Mouse (Mus musculus) thymus, postnatal 4 days (tissue): ENCODE measurements at regions not wholly inside any gene's neighbourhood (a gene's known extent, or its start where the extent isn't known, plus 50 kb on each side); places are given as distances from the start of the nearest gene placed in this dataset.

ENCODE experiments used
- DNase-seq: peaks from one replicate; pipeline ENCODE4 v3.0.0; 2021

GRCm38 (mm10) chr3:128110406-128110805 lies 214.3 kb upstream of the Fam241a start:
- DNase-seq = no peak

GRCm38 (mm10) chr3:128104516-128104915 lies 208.4 kb upstream of the Fam241a start:
- no peak for DNase-seq

GRCm38 (mm10) chr3:128093046-128093445 lies 196.9 kb upstream of the Fam241a start:
- no peak for DNase-seq

- peak; percentile 61 for DNase-seq
Measured at GRCm38 (mm10) chr3:128088207-128088606, 192.1 kb upstream of the Fam241a start.

GRCm38 (mm10) chr3:128087163-128087562 lies 191.0 kb upstream of the Fam241a start:
- DNase-seq = no peak

- DNase-seq = no peak
Measured at GRCm38 (mm10) chr3:128082463-128082862, 186.3 kb upstream of the Fam241a start.

GRCm38 (mm10) chr3:128081430-128081829 lies 185.3 kb upstream of the Fam241a start:
- DNase-seq = no peak

GRCm38 (mm10) chr3:128067861-128068260 lies 171.7 kb upstream of the Fam241a start:
- no peak for DNase-seq

- DNase-seq = no peak
Measured at GRCm38 (mm10) chr3:128054031-128054430, 157.9 kb upstream of the Fam241a start.

- DNase-seq = no peak
Measured at GRCm38 (mm10) chr3:128043709-128044108, 147.6 kb upstream of the Fam241a start.

- no peak for DNase-seq
Measured at GRCm38 (mm10) chr3:128040407-128041115, 144.4 kb upstream of the Fam241a start.

- DNase-seq = no peak
Measured at GRCm38 (mm10) chr3:128039185-128039584, 143.1 kb upstream of the Fam241a start.

GRCm38 (mm10) chr3:128036538-128036937 lies 140.4 kb upstream of the Fam241a start:
- DNase-seq = no peak

- no peak for DNase-seq
Measured at GRCm38 (mm10) chr3:128030352-128030751, 134.2 kb upstream of the Fam241a start.

- no peak for DNase-seq
Measured at GRCm38 (mm10) chr3:128029565-128029915, 133.4 kb upstream of the Fam241a start.

GRCm38 (mm10) chr3:128028856-128029564 lies 132.9 kb upstream of the Fam241a start:
- DNase-seq = no peak

GRCm38 (mm10) chr3:128024856-128025255 lies 128.7 kb upstream of the Fam241a start:
- no peak for DNase-seq

- no peak for DNase-seq
Measured at GRCm38 (mm10) chr3:128014909-128015308, 118.8 kb upstream of the Fam241a start.

- no peak for DNase-seq
Measured at GRCm38 (mm10) chr3:128002905-128003641, 106.9 kb upstream of the Fam241a start.

- DNase-seq = peak; percentile 43
Measured at GRCm38 (mm10) chr3:128001924-128002501, 105.9 kb upstream of the Fam241a start.

GRCm38 (mm10) chr3:127995678-127996077 lies 99.6 kb upstream of the Fam241a start:
- no peak for DNase-seq

GRCm38 (mm10) chr3:127987583-127987982 lies 91.5 kb upstream of the Fam241a start:
- DNase-seq = no peak

GRCm38 (mm10) chr3:127985165-127985564 lies 89.0 kb upstream of the Fam241a start:
- DNase-seq = no peak
